Mouse (Mus musculus) hindbrain, embryonic 10.5 days (tissue): ENCODE measurements around the gene Psmc5. TPM values are rescaled to one million over a fixed set of nuclear protein-coding genes. Genes with fewer than 3 reads are reported as not detected.
A peak's percentile ranks its signal among the peaks of the same experiment; 100 is the strongest.

ENCODE experiments used
- DNase-seq: peaks from one replicate; pipeline ENCODE4 v3.0.0-alpha.2; 2017; ENCODE audit warnings: low spot score
- H3K27ac ChIP-seq: fragments of 300-500 bp; sonication (generic); 2 replicates; pipeline ENCODE4 v1.5.1; 2016; ENCODE audit warnings: mild to moderate bottlenecking, moderate library complexity
- H3K27me3 ChIP-seq: fragments of 300-500 bp; sonication (generic); 2 replicates; pipeline ENCODE4 v1.6.1; 2016; ENCODE audit warnings: mild to moderate bottlenecking; ENCODE audit not compliant: poor library complexity, insufficient read depth, severe bottlenecking
- H3K36me3 ChIP-seq: fragments of 300-500 bp; sonication (generic); 2 replicates; pipeline ENCODE4 v1.6.1; 2016; ENCODE audit warnings: mild to moderate bottlenecking, moderate library complexity
- H3K4me1 ChIP-seq: fragments of 300-500 bp; sonication (generic); replicated peaks from 2 replicates; pipeline ENCODE4 v1.6.1; 2016; ENCODE audit warnings: mild to moderate bottlenecking
- H3K4me3 ChIP-seq: fragments of 300-500 bp; sonication (generic); 2 replicates; pipeline ENCODE4 v1.5.1; 2016; ENCODE audit warnings: mild to moderate bottlenecking, moderate library complexity
- H3K9me3 ChIP-seq: fragments of 300-500 bp; sonication (generic); 2 replicates; pipeline ENCODE4 v1.6.1; 2016; ENCODE audit warnings: mild to moderate bottlenecking, moderate library complexity
- WGBS: fragments of 180-500 bp; shearing (Covaris S2); methylation state at CpG from one replicate; pipeline ENCODE4 v1.1.7; 2016; 5-methylcytosine and 5-hydroxymethylcytosine counted together
- polyA plus RNA-seq: library from polyadenylated mRNA; unstranded; fragments of >200 nt; fragmentation: Nextera tagmentation; extraction: Ambion mirVana; gene quantifications from 2 replicates; pipeline ENCODE4 v1.2.1, GENCODE M21; 2016

Gene Psmc5
- polyA plus RNA-seq, 1 experiment from 2014 or later = 371 TPM

DNA sequence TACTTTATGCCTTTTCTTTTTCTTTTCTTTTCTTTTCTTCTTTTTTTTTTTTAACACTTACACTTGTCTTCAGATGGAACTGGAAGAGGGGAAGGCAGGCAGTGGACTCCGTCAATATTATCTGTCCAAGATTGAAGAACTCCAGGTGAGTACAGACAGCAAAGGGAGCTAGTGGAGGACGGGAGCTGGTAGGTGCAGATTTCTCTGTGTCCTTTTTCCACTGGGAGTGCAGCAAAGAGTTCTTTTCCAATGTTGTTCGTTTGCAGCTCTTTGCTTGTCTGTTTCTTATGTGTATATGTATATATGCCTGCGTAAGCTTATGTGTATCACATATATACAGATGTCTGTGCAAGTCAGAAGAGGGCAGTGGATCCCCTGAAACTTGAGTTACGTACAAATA lies 821 bp downstream of the Psmc5 start:
- Histone ChIP-seq H3K4me3 (peak overlapping the region; percentile 69), H3K9me3 (no peaks in the 10 kb centered on the region), H3K4me1 (peaks cover 24% of the 10 kb centered on the region), H3K27ac (peak overlapping the region; percentile 95), H3K36me3 (peaks cover 78% of the 10 kb centered on the region), H3K27me3 (no peaks in the 10 kb centered on the region)
- WGBS = 78% methylated on average over 5 of the region's 5 CpGs
- no peak for DNase-seq

DNA sequence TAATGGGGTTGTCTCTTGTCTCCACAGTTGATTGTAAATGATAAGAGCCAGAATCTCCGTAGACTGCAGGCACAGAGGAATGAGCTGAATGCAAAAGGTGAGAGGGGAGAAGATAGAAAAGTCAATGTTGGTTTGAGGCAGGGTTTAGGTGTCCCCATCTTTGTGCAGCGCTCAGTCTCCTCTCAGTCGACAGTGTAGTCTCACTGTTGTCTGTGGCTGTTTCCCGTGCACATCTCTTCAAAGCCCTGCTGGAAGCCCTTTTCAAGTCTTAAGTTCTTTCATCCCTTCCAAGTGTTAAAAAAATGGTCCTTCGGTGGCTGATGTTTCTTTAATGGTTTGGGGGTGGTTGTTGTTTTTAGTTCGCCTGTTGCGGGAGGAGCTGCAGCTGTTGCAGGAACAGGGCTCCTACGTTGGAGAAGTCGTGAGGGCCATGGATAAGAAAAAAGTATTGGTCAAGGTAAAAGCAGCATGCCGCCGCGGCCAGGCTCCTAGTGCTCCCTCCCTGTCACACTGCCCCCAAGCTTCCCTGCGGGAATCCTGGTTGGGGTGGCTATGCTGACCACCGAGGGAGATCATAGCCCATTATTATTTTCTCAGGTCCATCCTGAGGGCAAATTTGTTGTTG lies 5.0 kb downstream of the Psmc5 start:
- Histone ChIP-seq H3K4me1 (peaks cover 13% of the 10 kb centered on the region), H3K27me3 (no peaks in the 10 kb centered on the region), H3K36me3 (peaks cover 89% of the 10 kb centered on the region), H3K9me3 (no peaks in the 10 kb centered on the region), H3K27ac (no peak overlapping the region), H3K4me3 (no peak overlapping the region)
- DNase-seq = no peak
- WGBS = 87% methylated on average over 14 of the region's 14 CpGs

DNA sequence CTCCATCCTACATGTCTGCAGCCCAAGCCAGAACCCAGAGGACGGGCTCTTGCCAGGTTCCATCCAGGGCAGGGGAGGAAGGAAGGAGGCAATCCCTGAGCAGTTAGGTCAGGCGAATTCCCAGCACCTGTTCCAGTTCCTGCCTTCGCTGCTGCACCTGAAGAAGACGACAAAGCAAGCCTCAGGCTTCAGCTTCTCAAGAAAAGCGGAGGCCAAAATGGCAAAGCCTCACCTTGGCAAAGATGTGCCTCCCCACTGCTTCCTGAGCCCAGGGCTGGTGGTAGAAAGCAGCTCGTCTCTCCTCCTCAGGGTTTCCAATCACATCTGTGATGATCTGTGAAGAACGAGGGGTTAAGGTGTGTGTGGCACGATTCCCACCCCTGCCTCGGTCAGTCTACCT lies 8.0 kb downstream of the Psmc5 start:
- H3K4me3 ChIP-seq = no peak overlapping the region
- H3K9me3 ChIP-seq = no peaks in the 10 kb centered on the region
- H3K36me3 ChIP-seq = peaks cover 92% of the 10 kb centered on the region
- no peak for DNase-seq
- 94% methylated on average over 9 of the region's 9 CpGs for WGBS
- no peak overlapping the region for H3K27ac ChIP-seq
- H3K27me3 ChIP-seq = no peaks in the 10 kb centered on the region
- peaks cover 21% of the 10 kb centered on the region for H3K4me1 ChIP-seq

DNA sequence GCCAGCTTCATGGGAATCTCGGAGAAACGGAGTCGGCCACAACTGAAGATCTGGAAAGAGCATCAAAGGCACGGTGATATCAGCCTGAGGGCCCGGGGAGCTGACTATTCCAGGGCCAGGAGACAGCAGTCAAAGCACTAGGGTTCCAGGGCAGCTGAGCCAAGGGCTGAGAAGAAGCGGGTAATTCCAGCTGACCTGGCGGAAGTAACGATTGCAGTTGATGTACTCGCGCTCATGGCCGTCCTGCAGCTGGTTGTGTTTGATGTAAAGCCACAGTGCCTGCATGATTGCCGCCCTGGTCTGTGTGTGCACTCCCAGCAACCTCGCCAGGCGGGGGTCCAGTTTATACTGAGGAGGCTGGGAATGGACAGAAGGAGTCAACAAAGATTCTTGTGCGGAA lies 9.0 kb downstream of the Psmc5 start:
- no peak overlapping the region for H3K27ac ChIP-seq
- 95% methylated on average over 15 of the region's 15 CpGs for WGBS
- peaks cover 26% of the 10 kb centered on the region for H3K4me1 ChIP-seq
- no peak for DNase-seq
- no peaks in the 10 kb centered on the region for H3K9me3 ChIP-seq
- H3K4me3 ChIP-seq = no peak overlapping the region
- no peaks in the 10 kb centered on the region for H3K27me3 ChIP-seq
- H3K36me3 ChIP-seq = peaks cover 82% of the 10 kb centered on the region

DNA sequence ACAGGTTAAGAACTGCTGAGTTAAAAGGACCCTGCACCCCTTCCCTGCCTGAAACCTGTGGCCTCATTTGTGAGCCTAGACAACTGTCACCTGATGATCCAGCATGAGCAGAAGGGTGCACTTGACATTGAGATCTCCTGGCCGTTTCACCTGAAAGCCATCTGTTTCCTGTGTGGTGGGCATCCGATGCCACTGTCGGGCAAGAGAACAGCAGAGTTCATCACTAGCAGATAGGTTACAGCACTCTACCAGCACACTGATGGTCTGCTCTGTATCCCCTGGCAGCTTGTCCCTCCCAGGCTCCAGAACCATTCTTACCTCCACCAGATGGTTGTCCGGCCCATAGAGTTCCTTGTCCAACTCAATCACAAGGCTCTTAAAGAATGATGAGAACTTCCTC lies 9.6 kb downstream of the Psmc5 start:
- Histone ChIP-seq H3K4me3 (no peak overlapping the region), H3K27me3 (no peaks in the 10 kb centered on the region), H3K4me1 (peaks cover 32% of the 10 kb centered on the region), H3K27ac (no peak overlapping the region), H3K9me3 (no peaks in the 10 kb centered on the region), H3K36me3 (peaks cover 81% of the 10 kb centered on the region)
- DNase-seq = no peak
- 94% methylated on average over 4 of the region's 4 CpGs for WGBS

DNA sequence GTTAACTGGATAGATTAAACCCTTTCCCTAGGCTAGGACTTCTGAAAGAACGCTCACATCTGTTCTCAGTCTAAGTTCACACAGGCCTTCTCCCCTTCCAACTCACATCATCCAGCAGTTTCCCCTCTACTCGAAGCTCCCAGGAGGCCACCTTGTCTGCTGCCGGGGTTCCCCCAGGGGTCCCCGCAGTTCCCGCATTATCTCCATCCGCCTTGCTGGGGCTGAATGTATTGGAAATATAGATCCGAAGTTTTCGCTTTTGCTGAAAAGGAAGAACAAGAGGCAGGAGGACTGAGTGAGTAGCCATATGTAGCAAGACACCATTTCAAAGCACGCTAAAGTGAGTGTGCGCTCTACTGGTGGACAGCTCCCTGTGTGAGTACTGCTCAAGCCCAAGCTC lies 10.5 kb downstream of the Psmc5 start:
- peaks cover 41% of the 10 kb centered on the region for H3K4me1 ChIP-seq
- H3K9me3 ChIP-seq = no peaks in the 10 kb centered on the region
- no peak overlapping the region for H3K4me3 ChIP-seq
- H3K27me3 ChIP-seq = no peaks in the 10 kb centered on the region
- no peak overlapping the region for H3K27ac ChIP-seq
- 92% methylated on average over 10 of the region's 10 CpGs for WGBS
- H3K36me3 ChIP-seq = peaks cover 73% of the 10 kb centered on the region
- no peak for DNase-seq

DNA sequence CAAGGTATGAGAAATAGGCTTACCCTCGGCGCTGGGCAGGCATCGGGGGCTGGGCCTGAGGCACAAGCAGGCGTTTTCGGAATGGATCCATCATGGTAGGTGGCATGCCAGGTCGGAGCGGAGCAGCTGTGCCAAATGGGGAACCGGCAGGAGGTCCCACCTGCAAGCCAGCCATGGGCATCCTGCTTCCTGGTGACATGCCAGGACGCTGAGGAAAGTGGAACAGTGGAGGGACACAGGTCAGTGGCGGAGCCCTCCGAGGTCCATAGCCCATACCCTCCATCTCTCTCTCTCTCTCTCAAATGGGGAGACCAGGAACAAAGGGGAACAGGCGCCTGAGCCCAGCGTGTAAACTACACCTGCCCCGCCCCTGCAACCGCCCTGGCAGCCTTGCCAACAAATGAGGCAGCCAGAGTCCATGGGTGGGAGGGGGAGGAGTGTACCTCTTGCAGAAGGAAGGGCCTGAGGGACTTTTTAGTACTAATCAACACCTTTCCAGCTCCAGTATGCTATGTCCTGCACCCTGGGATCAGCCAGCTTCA lies 11.4 kb downstream of the Psmc5 start:
- Histone ChIP-seq H3K4me3 (no peak overlapping the region; the same call in 1 of the 2 replicates), H3K9me3 (no peaks in the 10 kb centered on the region), H3K36me3 (peaks cover 64% of the 10 kb centered on the region), H3K27me3 (no peaks in the 10 kb centered on the region), H3K4me1 (peaks cover 49% of the 10 kb centered on the region), H3K27ac (peak overlapping the region; percentile 84)
- WGBS = 77% methylated on average over 15 of the region's 15 CpGs
- no peak for DNase-seq

DNA sequence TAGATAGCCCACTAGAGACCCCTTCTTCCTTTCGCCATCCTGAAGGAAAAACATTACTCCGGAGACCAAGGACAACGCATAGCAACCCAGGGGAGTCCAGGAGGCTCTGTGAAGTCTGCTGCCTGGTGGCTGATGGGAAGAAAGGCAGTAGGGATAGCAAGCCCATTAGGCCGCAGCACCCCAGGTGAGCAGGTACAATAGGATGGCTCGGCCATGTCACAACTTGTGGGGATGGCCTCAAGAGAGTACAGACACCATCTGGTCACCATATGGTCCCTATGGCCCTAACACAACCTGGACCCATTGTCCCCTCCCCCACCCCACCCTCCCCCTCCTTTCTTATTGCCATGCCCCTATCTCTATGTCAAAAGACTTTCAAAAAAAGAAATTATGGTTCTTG lies 11.9 kb downstream of the Psmc5 start:
- Histone ChIP-seq H3K4me3 (no peak overlapping the region), H3K9me3 (no peaks in the 10 kb centered on the region), H3K27ac (peak overlapping the region; percentile 84), H3K4me1 (peaks cover 49% of the 10 kb centered on the region), H3K36me3 (peaks cover 59% of the 10 kb centered on the region), H3K27me3 (no peaks in the 10 kb centered on the region)
- DNase-seq = no peak
- WGBS = 62% methylated on average over 5 of the region's 5 CpGs

DNA sequence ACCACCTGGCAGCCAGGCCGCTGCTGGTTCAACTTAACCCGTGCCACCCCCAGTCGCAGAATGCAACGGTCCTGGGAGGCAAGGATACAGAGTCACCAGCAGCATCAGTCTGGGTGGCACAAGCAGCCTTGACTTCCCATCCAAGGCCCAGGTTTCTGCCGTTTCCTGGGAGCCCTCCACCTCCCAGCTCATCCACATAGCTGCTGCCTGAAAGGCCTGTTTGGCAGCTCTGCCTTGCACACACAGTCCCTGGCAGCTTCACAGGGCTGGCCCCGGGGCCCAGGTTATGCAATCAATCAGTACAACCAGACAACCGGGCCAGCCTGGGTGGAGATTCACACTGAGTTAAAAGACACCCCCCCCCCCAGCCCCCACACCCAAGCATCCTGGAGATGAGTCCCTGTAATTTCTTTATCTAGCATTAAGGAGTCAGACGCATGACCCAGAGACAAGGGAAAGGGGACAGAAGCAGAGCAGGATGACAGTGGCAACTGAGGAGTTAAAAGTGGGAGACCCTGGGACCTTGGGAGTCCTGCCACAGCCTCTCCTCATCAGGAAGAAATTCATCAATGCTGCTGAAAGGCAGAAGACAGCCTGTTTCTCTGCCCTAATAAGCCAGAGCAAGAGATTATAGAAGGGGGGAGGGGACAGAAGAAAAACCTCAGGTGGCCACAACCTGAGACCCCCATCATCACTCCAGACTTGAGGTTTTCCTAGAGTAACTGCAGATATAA lies 12.5 kb downstream of the Psmc5 start:
- peaks cover 55% of the 10 kb centered on the region for H3K4me1 ChIP-seq
- H3K9me3 ChIP-seq = no peaks in the 10 kb centered on the region
- H3K27me3 ChIP-seq = no peaks in the 10 kb centered on the region
- peak; percentile 29 for DNase-seq
- H3K4me3 ChIP-seq = peak overlapping the region; percentile 28
- peaks cover 53% of the 10 kb centered on the region for H3K36me3 ChIP-seq
- H3K27ac ChIP-seq = peak overlapping the region; percentile 84
- 63% methylated on average over 8 of the region's 8 CpGs for WGBS

DNA sequence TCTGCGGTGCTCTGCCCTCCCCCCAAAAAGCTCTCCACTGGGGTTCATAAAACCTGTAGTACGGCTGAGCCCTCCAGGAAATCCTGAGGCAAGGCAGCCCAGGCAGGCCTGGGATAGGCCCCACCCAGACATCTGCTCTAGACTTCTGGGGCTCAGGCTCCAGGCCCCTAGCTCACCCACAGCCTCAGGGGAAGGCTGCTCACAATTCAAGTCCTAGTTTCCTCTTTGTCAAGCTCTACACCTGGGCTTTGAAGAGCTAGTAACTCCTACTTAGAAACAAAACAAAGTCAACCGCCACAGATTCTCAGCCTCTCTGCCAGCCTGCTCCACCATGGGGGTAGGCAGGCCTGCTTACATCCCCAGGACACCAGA lies 13.1 kb downstream of the Psmc5 start:
- peak; percentile 31 for DNase-seq
- 57% methylated on average over 3 of the region's 3 CpGs for WGBS
- H3K9me3 ChIP-seq = no peaks in the 10 kb centered on the region
- peak overlapping the region; percentile 84 for H3K27ac ChIP-seq
- H3K4me3 ChIP-seq = peak overlapping the region; percentile 18
- peaks cover 56% of the 10 kb centered on the region for H3K4me1 ChIP-seq
- H3K27me3 ChIP-seq = no peaks in the 10 kb centered on the region
- H3K36me3 ChIP-seq = peaks cover 47% of the 10 kb centered on the region

DNA sequence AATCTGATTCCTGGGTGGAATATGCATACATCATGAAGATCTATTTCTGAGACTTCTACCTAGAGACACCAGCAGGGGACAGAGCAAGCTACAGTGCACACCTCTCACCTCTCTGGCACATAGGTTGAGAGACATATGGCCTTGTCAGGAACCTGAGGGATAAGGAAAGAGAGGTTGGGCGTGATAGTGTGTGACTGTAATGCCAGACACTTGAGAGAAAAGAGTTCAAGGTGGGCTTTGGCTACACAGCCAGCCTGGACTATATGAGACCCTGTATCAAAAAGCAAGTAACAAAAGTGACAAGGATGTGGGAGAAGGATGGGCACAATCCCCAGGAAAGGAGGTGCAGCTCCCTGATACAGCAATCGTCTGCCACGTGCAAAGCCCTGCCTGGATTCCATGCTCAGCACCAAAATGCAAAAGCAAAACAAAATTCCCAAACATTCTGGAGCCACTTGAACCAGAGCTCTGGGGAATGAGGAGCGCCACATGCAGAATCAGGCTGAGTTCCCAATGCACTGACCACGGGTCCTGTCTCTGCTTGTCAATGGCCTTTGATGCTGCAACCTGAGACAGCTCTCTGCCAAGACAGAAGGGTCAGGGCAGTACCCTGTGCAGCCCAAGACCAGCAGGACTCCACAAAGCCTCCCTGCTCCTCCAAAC lies 15.3 kb downstream of the Psmc5 start:
- 43% methylated on average over 5 of the region's 5 CpGs for WGBS
- Histone ChIP-seq H3K27ac (peak overlapping the region; percentile 98), H3K4me3 (peak overlapping the region; percentile 92), H3K36me3 (peaks cover 25% of the 10 kb centered on the region), H3K9me3 (no peaks in the 10 kb centered on the region), H3K4me1 (peaks cover 65% of the 10 kb centered on the region), H3K27me3 (no peaks in the 10 kb centered on the region)
- peak; percentile 40 for DNase-seq

DNA sequence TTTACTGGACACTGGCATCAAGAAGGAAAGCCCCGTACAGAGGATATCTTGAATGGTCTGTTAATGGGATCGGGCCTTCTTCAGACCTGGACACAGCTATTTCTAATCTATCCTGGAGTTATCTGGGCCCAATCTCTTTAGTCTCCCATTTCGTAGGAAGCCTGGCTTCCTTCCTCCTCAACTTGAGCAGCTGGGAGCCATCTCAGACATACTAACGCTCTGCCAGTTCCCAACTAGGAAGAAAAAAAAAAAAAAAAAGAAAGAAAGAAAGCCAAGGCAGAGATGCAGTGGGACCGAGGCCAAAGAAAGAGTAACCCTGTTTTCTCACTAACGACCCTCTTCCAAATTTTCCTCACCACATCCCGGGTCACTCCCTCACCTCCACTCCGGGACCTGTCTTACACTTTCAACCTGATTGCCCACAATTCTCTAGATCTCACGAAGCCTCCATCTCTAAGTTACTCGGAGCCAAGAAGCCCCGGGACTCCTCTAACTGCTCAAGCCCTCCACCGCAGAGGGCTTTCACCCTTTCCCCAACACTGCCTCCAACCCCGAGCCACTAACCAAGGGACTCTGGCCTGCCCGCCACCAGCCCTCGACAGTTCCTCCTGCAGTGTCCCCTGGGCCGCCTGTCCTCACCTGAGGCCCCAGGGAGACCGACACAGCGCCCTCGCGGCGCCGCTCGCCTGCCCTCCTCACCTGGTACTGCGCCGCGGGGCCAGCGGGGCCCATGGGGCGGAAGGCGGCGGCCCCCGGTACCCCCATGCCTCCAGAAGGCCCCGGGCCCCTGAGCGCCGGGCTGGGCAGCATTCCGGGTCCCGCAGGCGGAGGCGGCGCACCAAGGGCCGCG lies 16.1 kb downstream of the Psmc5 start:
- peak overlapping the region; percentile 92 for H3K4me3 ChIP-seq
- DNase-seq = no peak

More for the DNA sequence above, 16.1 kb downstream of the Psmc5 start:
- peak overlapping the region; percentile 98 for H3K27ac ChIP-seq
- no peaks in the 10 kb centered on the region for H3K9me3 ChIP-seq
- peaks cover 69% of the 10 kb centered on the region for H3K4me1 ChIP-seq
- 2% methylated on average over 41 of the region's 41 CpGs for whole genome bisulfite sequencing
- H3K27me3 ChIP-seq = no peaks in the 10 kb centered on the region
- peaks cover 17% of the 10 kb centered on the region for H3K36me3 ChIP-seq
